Mouse (Mus musculus): ENCODE data around the gene Csnk2a2. TPM values are rescaled to one million over a fixed set of nuclear protein-coding genes. Genes with fewer than 3 reads are reported as not detected.

Csnk2a2 gene
- polyA plus RNA-seq, 1 experiment: 51.9 TPM

- peaks cover 62% of the 10 kb centered on the region for H3K79me2 ChIP-seq (ENCODE audit: control insufficient read depth, insufficient read depth)
- H3K27me3 ChIP-seq (ENCODE audit: control insufficient read depth, insufficient read depth, insufficient read length): no peaks in the 10 kb centered on the region
- peak overlapping the region; percentile 93 for H3K4me2 ChIP-seq (ENCODE audit: low read depth)
- no peak overlapping the region for H3K4me3 ChIP-seq
- H3ac ChIP-seq (ENCODE audit: control insufficient read depth, insufficient read length): no peak overlapping the region
- H3K36me3 ChIP-seq (ENCODE audit: control insufficient read depth, insufficient read depth): no peaks in the 10 kb centered on the region
- TF ChIP-seq TCF12 (IDR thresholded peaks at IDR 0.05; ENCODE audit: insufficient read depth, poor library complexity, severe bottlenecking) (no peak), TCF3 (IDR thresholded peaks at IDR 0.05; ENCODE audit: insufficient read length, low read depth) (no peak), MYOD1 (IDR thresholded peaks at IDR 0.05; ENCODE audit: control insufficient read depth in 1 of 3, insufficient read length in 2 of 3, low read depth in 2 of 3) (no peak), USF1 (IDR thresholded peaks at IDR 0.05; ENCODE audit: low read depth) (no peak), POLR2AphosphoS2 (IDR thresholded peaks at IDR 0.05; ENCODE audit: insufficient read length, low read depth) (no peak), SRF (IDR thresholded peaks at IDR 0.05; ENCODE audit: control insufficient read depth, insufficient read length, low read depth) (no peak), MYOG (IDR thresholded peaks at IDR 0.05; ENCODE audit: control insufficient read depth in 1 of 3, insufficient read depth in 1 of 3, insufficient read length in 2 of 3, low read depth in 2 of 3) (no peak), CEBPB (IDR thresholded peaks at IDR 0.05; ENCODE audit: insufficient read depth, poor library complexity, severe bottlenecking) (no peak), REST (IDR thresholded peaks at IDR 0.05; ENCODE audit: insufficient read depth, insufficient read length) (no peak)
Measured at GRCm38 (mm10) chr8:95432471-95432870, 57.4 kb downstream of the Csnk2a2 start.

- Histone ChIP-seq H3ac (ENCODE audit: control insufficient read depth, insufficient read length) (no peak overlapping the region), H3K4me3 (no peak overlapping the region), H3K27me3 (ENCODE audit: control insufficient read depth, insufficient read depth, insufficient read length) (no peaks in the 10 kb centered on the region), H3K4me2 (ENCODE audit: low read depth) (peak overlapping the region; percentile 48), H3K79me2 (ENCODE audit: control insufficient read depth, insufficient read depth) (peaks cover 80% of the 10 kb centered on the region), H3K36me3 (ENCODE audit: control insufficient read depth, insufficient read depth) (no peaks in the 10 kb centered on the region)
- TF ChIP-seq E2F4 (IDR thresholded peaks at IDR 0.05; ENCODE audit: insufficient read depth) (no peak), TCF3 (IDR thresholded peaks at IDR 0.05; ENCODE audit: insufficient read length, low read depth) (no peak), REST (IDR thresholded peaks at IDR 0.05; ENCODE audit: insufficient read depth, insufficient read length) (no peak), MYOD1 (IDR thresholded peaks at IDR 0.05; ENCODE audit: control insufficient read depth in 1 of 3, insufficient read length in 2 of 3, low read depth in 2 of 3) (peak in 1 of 3 experiments; percentile 8), MAX (IDR thresholded peaks at IDR 0.05; ENCODE audit: low read depth) (no peak)
Measured at GRCm38 (mm10) chr8:95429945-95430344, 59.9 kb downstream of the Csnk2a2 start.

- Histone ChIP-seq H3ac (ENCODE audit: control insufficient read depth, insufficient read length) (no peak overlapping the region), H3K36me3 (ENCODE audit: control insufficient read depth, insufficient read depth) (peaks cover 2% of the 10 kb centered on the region), H3K79me2 (ENCODE audit: control insufficient read depth, insufficient read depth) (peaks cover 77% of the 10 kb centered on the region), H3K4me2 (ENCODE audit: low read depth) (peak overlapping the region; percentile 48), H3K27me3 (ENCODE audit: control insufficient read depth, insufficient read depth, insufficient read length) (no peaks in the 10 kb centered on the region), H3K4me3 (no peak overlapping the region)
- TF ChIP-seq SRF (IDR thresholded peaks at IDR 0.05; ENCODE audit: control insufficient read depth, insufficient read length, low read depth) (no peak), REST (IDR thresholded peaks at IDR 0.05; ENCODE audit: insufficient read depth, insufficient read length) (no peak), TCF3 (IDR thresholded peaks at IDR 0.05; ENCODE audit: insufficient read length, low read depth) (no peak), POLR2AphosphoS2 (IDR thresholded peaks at IDR 0.05; ENCODE audit: insufficient read length, low read depth) (no peak), MAX (IDR thresholded peaks at IDR 0.05; ENCODE audit: low read depth) (no peak)
Measured at GRCm38 (mm10) chr8:95427594-95428535, 62.0 kb downstream of the Csnk2a2 start.

GRCm38 (mm10) chr8:95426781-95427281 is 63.0 kb downstream of the Csnk2a2 start:
- Histone ChIP-seq H3K4me2 (ENCODE audit: low read depth) (peak overlapping the region; percentile 48), H3K36me3 (ENCODE audit: control insufficient read depth, insufficient read depth) (peaks cover 12% of the 10 kb centered on the region)

More at GRCm38 (mm10) chr8:95426781-95427281, 63.0 kb downstream of the Csnk2a2 start:
- H3K4me3 ChIP-seq: no peak overlapping the region
- TF ChIP-seq MYOD1 (IDR thresholded peaks at IDR 0.05; ENCODE audit: control insufficient read depth in 1 of 3, insufficient read length in 2 of 3, low read depth in 2 of 3) (no peak), POLR2AphosphoS2 (IDR thresholded peaks at IDR 0.05; ENCODE audit: insufficient read length, low read depth) (no peak), TCF12 (IDR thresholded peaks at IDR 0.05; ENCODE audit: insufficient read depth, poor library complexity, severe bottlenecking) (no peak), TCF3 (IDR thresholded peaks at IDR 0.05; ENCODE audit: insufficient read length, low read depth) (no peak), MAX (IDR thresholded peaks at IDR 0.05; ENCODE audit: low read depth) (no peak), POLR2A (IDR thresholded peaks at IDR 0.05; ENCODE audit: insufficient read length, low read depth) (no peak), SRF (IDR thresholded peaks at IDR 0.05; ENCODE audit: control insufficient read depth, insufficient read length, low read depth) (no peak), E2F4 (IDR thresholded peaks at IDR 0.05; ENCODE audit: insufficient read depth) (no peak), USF1 (IDR thresholded peaks at IDR 0.05; ENCODE audit: low read depth) (no peak), CEBPB (IDR thresholded peaks at IDR 0.05; ENCODE audit: insufficient read depth, poor library complexity, severe bottlenecking) (no peak), REST (IDR thresholded peaks at IDR 0.05; ENCODE audit: insufficient read depth, insufficient read length) (no peak), MYOG (IDR thresholded peaks at IDR 0.05; ENCODE audit: control insufficient read depth in 1 of 3, insufficient read depth in 1 of 3, insufficient read length in 2 of 3, low read depth in 2 of 3) (no peak)
- H3K27me3 ChIP-seq (ENCODE audit: control insufficient read depth, insufficient read depth, insufficient read length): no peaks in the 10 kb centered on the region
- H3ac ChIP-seq (ENCODE audit: control insufficient read depth, insufficient read length): no peak overlapping the region
- peaks cover 67% of the 10 kb centered on the region for H3K79me2 ChIP-seq (ENCODE audit: control insufficient read depth, insufficient read depth)

Measured in myocyte (in vitro differentiated cells).